ENCODE assay signal across 17 mouse cellular contexts in genomic region chr13:8402324-8402873, GRCm38 (mm10).
A peak's percentile ranks its signal among the peaks of the same experiment; 100 is the strongest.
DNase-seq lines count a peak whose midpoint lies in the region; ATAC-seq and TF ChIP-seq lines count a peak whose summit lies in the region.
"Had no signal": no experiment of that assay in that cellular context is flagged by ENCODE, and none has a peak within 500 bp of the region (broad histone marks: within the 10 kb centered on the region; RNA-seq: fewer than 3 reads in every experiment).

No protein-coding gene starts in this region.

- peaks cover 4% of the 10 kb centered on the region; the same call in 1 of the 2 replicates for H3K4me1 ChIP-seq in forebrain, embryonic 14.5 days (ENCODE audit: control insufficient read depth, insufficient read depth, low read length)
- H3K4me1 ChIP-seq in forebrain, embryonic 11.5 days (replicated peaks; ENCODE audit: control insufficient read depth, insufficient read depth, low read length), result no peaks in the 10 kb centered on the region
- peaks cover 14% of the 10 kb centered on the region for H3K4me1 ChIP-seq in forebrain, embryonic 16.5 days (replicated peaks; ENCODE audit: control insufficient read depth, insufficient read depth, low read length)
- H3K4me1 ChIP-seq: embryonic facial prominence, embryonic 12.5 days had no signal

- no peak overlapping the region for H3K4me2 ChIP-seq in forebrain, embryonic 14.5 days (ENCODE audit: low read length)
- H3K4me2 ChIP-seq in forebrain, embryonic 11.5 days (ENCODE audit: low read depth, low read length, severe bottlenecking), result no peak overlapping the region
- H3K4me2 ChIP-seq in forebrain, embryonic 16.5 days (ENCODE audit: low read length), result no peak overlapping the region
- H3K4me2 ChIP-seq: embryonic facial prominence, embryonic 12.5 days had no signal

- peak; percentile 65; the same call in 1 of the 2 replicates for ATAC-seq in forebrain, embryonic 14.5 days
- ATAC-seq in forebrain, embryonic 11.5 days (replicated peaks; ENCODE audit: low FRiP score), result no peak
- peak; percentile 78 for ATAC-seq in forebrain, embryonic 16.5 days

- TF ChIP-seq CTCF in layer of hippocampus, adult 2 months (conservative IDR thresholded peaks at IDR 0.05), result no peak

- H3K27me3 ChIP-seq in forebrain, embryonic 14.5 days (replicated peaks; ENCODE audit: control insufficient read depth, insufficient read depth, low read length), result no peaks in the 10 kb centered on the region
- no peaks in the 10 kb centered on the region for H3K27me3 ChIP-seq in forebrain, embryonic 11.5 days (ENCODE audit: control insufficient read depth, insufficient read depth, low read length)
- H3K27me3 ChIP-seq in forebrain, embryonic 16.5 days (replicated peaks; ENCODE audit: control insufficient read depth, insufficient read depth, low read length), result no peaks in the 10 kb centered on the region
- H3K27me3 ChIP-seq: embryonic facial prominence, embryonic 12.5 days had no signal

- H3K27ac ChIP-seq in forebrain, embryonic 14.5 days (ENCODE audit: low read depth, low read length), result no peak overlapping the region
- H3K27ac ChIP-seq in forebrain, embryonic 11.5 days (ENCODE audit: low read depth, low read length), result no peak overlapping the region
- peak overlapping the region; percentile 70 for H3K27ac ChIP-seq in layer of hippocampus, adult 2 months
- H3K27ac ChIP-seq in forebrain, embryonic 16.5 days (ENCODE audit: low read length), result no peak overlapping the region
- H3K27ac ChIP-seq: embryonic facial prominence, embryonic 10.5 days; embryonic facial prominence, embryonic 12.5 days had no signal

- no peak overlapping the region for H3K9ac ChIP-seq in forebrain, embryonic 14.5 days (ENCODE audit: low read length)
- no peak overlapping the region for H3K9ac ChIP-seq in forebrain, embryonic 11.5 days (ENCODE audit: low read length)
- no peak overlapping the region for H3K9ac ChIP-seq in forebrain, embryonic 16.5 days (replicated peaks; ENCODE audit: low read depth, low read length)
- H3K9ac ChIP-seq: embryonic facial prominence, embryonic 12.5 days had no signal

- DNase-seq in forebrain, embryonic 14.5 days (ENCODE audit: low spot score), result peak; percentile 57
- no peak for DNase-seq in forebrain, embryonic 11.5 days (ENCODE audit: low spot score)
- DNase-seq in layer of hippocampus, adult 2 months (ENCODE audit: low spot score in 2 of 2), result no peak
- no peak for DNase-seq in layer of hippocampus, adult 18-20 months (ENCODE audit: low spot score in 2 of 2)
- no peak for DNase-seq in left cerebral cortex, postnatal 10 days (ENCODE audit: extremely low spot score in 1 of 2, low spot score in 2 of 2)
- no peak for DNase-seq in kidney, postnatal 14 days
- DNase-seq: adrenal gland, adult 2 months; adrenal gland, postnatal 10 days; adrenal gland, postnatal 25 days; cerebellum, adult 11-12 months; cerebellum, adult 2 months; cerebellum, adult 9-10 months; cerebellum, postnatal 10 days; cerebellum, postnatal 25 days had no signal

- intact Hi-C loops in left cerebral cortex, postnatal 10 days (cut with DNase I), result no loop called here

- 67% methylated on average over 3 of the region's 3 CpGs for WGBS in forebrain, embryonic 14.5 days
- WGBS in forebrain, embryonic 11.5 days, result 69% methylated on average over 3 of the region's 3 CpGs
- WGBS in forebrain, embryonic 16.5 days, result 55% methylated on average over 3 of the region's 3 CpGs

- no peak overlapping the region for H3K4me3 ChIP-seq in forebrain, embryonic 14.5 days (ENCODE audit: low read depth, low read length)
- H3K4me3 ChIP-seq in forebrain, embryonic 11.5 days (ENCODE audit: low read depth, low read length), result no peak overlapping the region
- H3K4me3 ChIP-seq in layer of hippocampus, adult 2 months, result no peak overlapping the region
- H3K4me3 ChIP-seq in forebrain, embryonic 16.5 days (replicated peaks; ENCODE audit: low read length), result no peak overlapping the region
- H3K4me3 ChIP-seq: embryonic facial prominence, embryonic 10.5 days; embryonic facial prominence, embryonic 12.5 days had no signal

- no peaks in the 10 kb centered on the region for H3K36me3 ChIP-seq in forebrain, embryonic 14.5 days (ENCODE audit: control insufficient read depth, insufficient read depth, low read length)
- no peaks in the 10 kb centered on the region for H3K36me3 ChIP-seq in forebrain, embryonic 11.5 days (ENCODE audit: control insufficient read depth, insufficient read depth, low read length)
- no peaks in the 10 kb centered on the region for H3K36me3 ChIP-seq in forebrain, embryonic 16.5 days (ENCODE audit: control insufficient read depth, insufficient read depth)
- H3K36me3 ChIP-seq: embryonic facial prominence, embryonic 10.5 days; embryonic facial prominence, embryonic 12.5 days had no signal

- H3K9me3 ChIP-seq in forebrain, embryonic 14.5 days (replicated peaks; ENCODE audit: control insufficient read depth, low read length), result no peaks in the 10 kb centered on the region
- H3K9me3 ChIP-seq in forebrain, embryonic 11.5 days (ENCODE audit: control insufficient read depth, low read length), result no peaks in the 10 kb centered on the region
- H3K9me3 ChIP-seq in forebrain, embryonic 16.5 days (ENCODE audit: control insufficient read depth, low read length), result no peaks in the 10 kb centered on the region
- H3K9me3 ChIP-seq: embryonic facial prominence, embryonic 10.5 days; embryonic facial prominence, embryonic 12.5 days had no signal
